Mouse (Mus musculus): ENCODE measurements at regions not wholly inside any gene's neighbourhood (a gene's known extent, or its start where the extent isn't known, plus 50 kb on each side); places are given as distances from the start of the nearest gene placed in this dataset.

DNA sequence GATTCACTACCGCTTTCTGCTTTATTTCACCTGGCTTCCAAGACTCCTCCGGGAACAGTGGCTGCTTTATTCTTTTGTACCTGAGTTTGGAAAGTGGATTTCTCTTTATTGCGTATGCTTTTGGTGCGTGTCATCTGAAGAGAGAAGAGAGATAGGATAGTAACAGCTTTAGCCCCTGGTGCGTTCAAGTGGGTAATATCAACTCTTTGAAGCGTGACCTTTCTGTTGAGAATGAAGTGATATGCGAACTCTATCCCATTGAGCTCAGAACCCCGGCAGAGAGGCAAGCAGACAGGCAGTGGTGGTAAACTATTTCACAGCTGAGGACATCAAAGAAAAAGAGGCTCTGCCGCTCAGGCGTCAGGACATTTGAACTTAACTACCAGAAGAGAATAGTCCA is 72.7 kb upstream of the Phactr1 start:
- TF ChIP-seq EP300 (IDR thresholded peaks at IDR 0.05) (no peak), CTCF (IDR thresholded peaks at IDR 0.05) (no peak)
